Mouse (Mus musculus) brain, embryonic 14.5 days (tissue): ENCODE data around the gene Krt2.

ENCODE experiments used
- CTCF ChIP-seq: fragments of 200-500 bp; IDR thresholded peaks from 2 replicates; pipeline ENCODE4 v1.5.1; 2012; ENCODE audit warnings: inconsistent platforms, mild to moderate bottlenecking, moderate library complexity, borderline replicate concordance; ENCODE audit not compliant: insufficient read depth, insufficient read length; ENCODE audit errors: extremely low read depth
- POLR2A ChIP-seq: fragments of 200-500 bp; IDR thresholded peaks from 2 replicates; pipeline ENCODE4 v1.6.1; 2012; ENCODE audit warnings: mild to moderate bottlenecking, inconsistent platforms, borderline replicate concordance; ENCODE audit not compliant: poor library complexity, insufficient read depth, insufficient read length, severe bottlenecking; ENCODE audit errors: extremely low read depth

DNA sequence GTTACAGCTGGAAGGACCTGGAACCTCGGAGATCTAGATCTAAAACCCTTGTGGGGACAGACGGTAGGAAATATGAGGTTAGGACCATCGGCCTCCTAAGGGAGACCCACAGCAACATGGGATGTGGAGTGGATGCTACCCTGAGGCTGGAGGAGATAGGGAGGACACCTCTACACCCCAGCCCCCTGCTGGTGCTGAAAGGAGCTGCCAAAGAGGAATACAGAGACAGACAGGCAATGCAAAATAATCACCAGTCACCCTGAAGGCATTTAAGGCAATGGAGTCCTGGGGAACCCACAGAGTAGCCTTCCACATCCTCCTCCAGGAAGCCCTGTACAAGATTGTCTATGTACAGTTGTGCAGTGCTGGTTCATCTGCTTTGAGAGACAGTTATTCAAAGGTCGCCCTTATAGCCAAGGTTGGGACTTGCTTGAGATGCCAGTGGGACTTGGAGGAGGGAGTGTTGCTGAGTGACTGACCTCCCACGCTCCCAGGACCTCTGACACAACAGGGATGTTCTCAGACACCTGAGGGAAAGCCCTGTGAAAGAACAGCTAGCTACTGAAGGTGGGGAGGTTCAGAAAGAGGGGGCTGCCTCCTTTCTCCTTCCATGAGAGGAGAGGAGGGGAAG, 45.8 kb downstream of the Krt2 start:
- TF ChIP-seq POLR2A (no peak), CTCF (peak; percentile 39; the same call in 1 of the 2 replicates)
